Mouse (Mus musculus): ENCODE data around the gene Fam171a1.

GRCm38 (mm10) chr2:3089274-3089673, 24.8 kb upstream of the Fam171a1 start:
- TF ChIP-seq POLR2A (IDR thresholded peaks at IDR 0.05; ENCODE audit: control insufficient read depth, extremely low read depth, insufficient read depth, low read length, poor library complexity) (no peak), CTCF (IDR thresholded peaks at IDR 0.05; ENCODE audit: borderline replicate concordance, control insufficient read depth, extremely low read depth, insufficient read depth, low read length, poor library complexity) (no peak)
